Mouse (Mus musculus) ovary, postnatal 14 days (tissue): ENCODE data around the gene Smarcd3.
A peak's percentile ranks its signal among the peaks of the same experiment; 100 is the strongest.
"Not testable (repeated sequence)": the region's sequence is repeated elsewhere in the genome, so short reads cannot be mapped to it uniquely, and the experiment has no call there.

ENCODE experiments used
- DNase-seq: peaks from one replicate; pipeline ENCODE4 v3.0.0; 2022; ENCODE audit warnings: low spot score

Smarcd3 gene

DNA sequence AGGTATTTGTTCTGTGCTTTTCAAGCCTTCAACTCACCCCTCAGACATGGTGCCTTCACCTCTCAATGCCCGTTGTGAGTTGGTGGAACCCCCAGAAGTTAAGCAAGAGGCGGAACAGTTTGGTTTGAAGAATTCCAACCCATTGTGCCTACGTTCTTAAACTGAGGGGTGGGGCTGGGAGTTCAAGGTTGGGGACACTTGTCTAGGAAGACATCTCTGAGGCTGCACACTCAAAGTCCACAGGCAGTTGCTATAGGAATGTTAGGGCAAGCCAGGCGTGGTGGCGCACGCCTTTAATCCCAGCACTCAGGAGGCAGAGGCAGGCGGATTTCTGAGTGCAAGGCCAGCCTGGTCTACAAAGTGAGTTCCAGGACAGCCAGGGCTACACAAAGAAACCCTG lies 68.9 kb downstream of the Smarcd3 start:
- DNase-seq: not testable (repeated sequence)

DNA sequence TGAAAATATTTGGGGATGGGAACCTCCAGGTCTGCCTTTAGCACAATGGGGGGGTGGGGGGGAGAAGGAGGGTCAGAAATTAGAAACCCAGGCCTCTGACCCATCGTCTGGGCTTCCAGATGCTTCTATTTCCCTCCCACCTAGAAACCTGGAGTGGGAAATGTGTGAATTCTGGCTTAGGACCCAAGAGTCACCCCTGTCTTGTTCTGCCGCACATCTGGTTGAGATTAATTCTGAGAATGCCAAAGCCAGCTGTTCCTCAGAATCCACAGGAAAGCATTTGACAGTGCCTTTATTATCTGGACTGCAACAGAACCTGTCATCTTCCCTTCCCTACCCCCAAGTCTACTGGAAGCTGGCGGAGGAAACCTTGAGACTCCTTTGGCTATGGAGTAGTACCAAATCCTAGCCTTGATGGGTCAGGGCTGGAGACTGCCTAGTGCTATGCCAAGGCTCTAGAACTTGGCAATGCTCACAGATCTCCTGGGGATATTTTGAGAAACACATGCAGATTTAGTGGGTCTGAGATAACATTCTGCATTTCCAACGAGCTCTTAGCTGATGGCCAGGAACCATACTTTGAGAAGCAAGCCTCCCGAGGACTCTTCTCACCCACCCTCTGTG lies 70.5 kb downstream of the Smarcd3 start:
- DNase-seq: no peak

DNA sequence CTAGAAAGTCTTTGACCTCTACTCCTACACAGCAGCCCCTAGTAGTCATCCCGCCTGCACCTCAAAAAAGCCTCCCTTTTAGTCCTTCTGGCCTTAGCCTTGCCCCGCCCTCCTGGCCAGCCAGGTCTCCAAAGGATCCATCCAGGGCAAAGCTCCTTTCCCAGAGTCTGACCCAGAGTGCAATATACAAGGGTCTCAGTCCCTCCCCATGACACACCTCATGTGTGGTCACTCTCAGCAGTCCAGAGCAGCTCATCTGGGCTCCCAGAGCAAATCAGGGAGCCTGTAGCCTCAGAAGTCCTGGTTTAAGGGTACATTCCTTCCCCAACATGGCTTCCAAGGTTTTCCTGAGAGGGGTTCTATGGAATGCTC lies 72.9 kb downstream of the Smarcd3 start:
- DNase-seq: no peak

DNA sequence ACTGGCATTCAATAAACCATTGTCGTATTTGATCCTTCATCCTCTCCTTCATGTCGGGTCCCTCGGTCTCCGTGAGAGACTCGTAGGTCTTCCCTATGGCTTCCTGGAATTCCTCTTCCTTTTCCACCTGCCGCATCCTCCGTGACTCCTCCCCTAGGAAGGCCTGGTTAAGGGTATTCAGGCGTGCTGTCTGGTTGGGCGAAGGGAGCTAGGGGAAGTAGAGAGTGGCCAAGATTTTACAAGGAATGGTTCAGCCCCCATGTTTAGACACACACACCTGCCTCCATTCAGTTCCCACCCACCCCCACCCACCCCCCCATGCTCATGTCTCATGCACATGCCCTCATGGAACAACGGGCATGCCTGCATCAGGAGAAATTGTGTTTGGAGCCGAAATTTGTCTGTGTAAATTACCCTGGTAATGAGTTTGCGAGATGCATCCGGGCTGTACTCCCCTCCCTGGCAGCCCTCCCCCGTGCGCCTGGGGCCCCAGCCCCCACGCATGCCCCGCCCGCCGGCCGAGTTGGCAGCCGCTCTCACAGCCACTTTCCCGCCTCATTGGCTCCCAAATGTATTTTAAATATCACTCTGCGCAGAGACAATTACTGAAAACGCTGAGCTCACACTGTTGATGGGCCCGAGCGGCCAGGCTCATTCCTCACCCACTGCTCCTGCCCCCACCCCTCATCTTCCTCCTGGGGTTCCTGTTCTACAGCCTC lies 73.5 kb downstream of the Smarcd3 start:
- peak; percentile 59 for DNase-seq

DNA sequence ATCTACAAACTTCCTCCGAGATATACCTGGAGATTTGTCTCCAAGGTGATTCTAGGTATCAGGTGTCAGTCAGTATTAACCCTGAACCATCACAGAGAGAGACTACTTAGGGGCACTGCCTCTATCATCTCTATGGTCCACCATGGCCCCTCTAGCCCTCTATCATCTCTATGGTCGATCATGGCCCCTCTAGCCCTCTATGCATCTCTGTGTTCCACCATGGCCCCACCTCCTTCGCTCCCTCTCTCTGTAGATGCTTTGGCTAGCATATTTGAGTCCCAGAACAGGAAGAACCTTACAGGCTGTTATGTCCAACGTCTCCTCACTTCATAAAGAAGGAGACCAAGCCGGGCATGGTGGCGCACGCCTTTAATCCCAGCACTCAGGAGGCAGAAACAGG lies 81.6 kb downstream of the Smarcd3 start:
- no peak for DNase-seq

DNA sequence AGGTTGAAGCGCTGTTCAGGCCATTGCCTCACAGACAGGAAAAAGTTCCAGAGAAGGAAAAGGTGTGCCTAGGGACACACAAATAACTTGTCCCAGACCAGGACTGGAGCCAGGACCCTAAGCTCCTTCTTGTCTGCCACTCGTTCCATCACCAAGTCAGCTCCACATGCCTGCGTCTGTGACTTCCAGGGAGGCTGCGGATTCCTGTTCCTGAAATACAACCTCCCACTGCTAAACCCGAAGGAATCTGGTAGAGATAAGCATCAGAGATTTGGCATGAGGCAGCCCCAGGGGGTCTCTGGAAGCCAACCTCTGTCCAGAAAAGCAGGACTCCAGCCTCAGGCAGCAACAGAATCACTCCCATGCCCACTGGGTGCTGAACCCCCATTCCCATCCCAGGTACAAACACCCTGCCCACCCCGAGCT lies 83.1 kb downstream of the Smarcd3 start:
- no peak for DNase-seq
